Mouse (Mus musculus) lung, postnatal 0 days (tissue): Measurements from ENCODE around the gene Ddx10. TPM values are rescaled to one million over a fixed set of nuclear protein-coding genes. Genes with fewer than 3 reads are reported as not detected.
A peak's percentile ranks its signal among the peaks of the same experiment; 100 is the strongest.

ENCODE experiments used
- ATAC-seq: fragments of 200-750 bp; cut with Nextera tagmentation; 2 replicates; pipeline ENCODE4 v1.8.0; 2017; ENCODE audit warnings: moderate library complexity
- DNase-seq: peaks from one replicate; pipeline ENCODE4 v3.0.0-alpha.2; 2016; ENCODE audit warnings: low spot score
- H3K27ac ChIP-seq: fragments of 300-500 bp; sonication (generic); 2 replicates; pipeline ENCODE4 v1.5.1; 2014; ENCODE audit warnings: antibody characterized with exemption, mild to moderate bottlenecking, low read length, mixed read lengths
- H3K27me3 ChIP-seq: fragments of 300-500 bp; sonication (generic); replicated peaks from 2 replicates; pipeline ENCODE4 v1.6.1; 2014; ENCODE audit warnings: low read length, mixed read lengths; ENCODE audit not compliant: insufficient read depth
- H3K36me3 ChIP-seq: fragments of 300-500 bp; sonication (generic); 2 replicates; pipeline ENCODE4 v1.6.1; 2014; ENCODE audit warnings: low read length, mixed read lengths; ENCODE audit not compliant: insufficient read depth
- H3K4me1 ChIP-seq: fragments of 300-500 bp; sonication (generic); 2 replicates; pipeline ENCODE4 v1.6.1; 2014; ENCODE audit warnings: antibody characterized with exemption, low read depth, low read length, mixed read lengths; ENCODE audit not compliant: insufficient read depth
- H3K4me2 ChIP-seq: fragments of 300-500 bp; sonication (generic); replicated peaks from 2 replicates; pipeline ENCODE4 v1.6.1; 2014; ENCODE audit warnings: low read depth, mild to moderate bottlenecking, low read length, moderate library complexity, mixed read lengths
- H3K4me3 ChIP-seq: fragments of 300-500 bp; sonication (generic); 2 replicates; pipeline ENCODE4 v1.5.1; 2014; ENCODE audit warnings: low read depth, low read length
- H3K9ac ChIP-seq: fragments of 300-500 bp; sonication (generic); replicated peaks from 2 replicates; pipeline ENCODE4 v1.6.1; 2014; ENCODE audit warnings: low read depth, mild to moderate bottlenecking
- H3K9me3 ChIP-seq: fragments of 300-500 bp; sonication (generic); 2 replicates; pipeline ENCODE4 v1.6.1; 2016; ENCODE audit warnings: low read length, mixed read lengths
- CTCF ChIP-seq: IDR thresholded peaks from 2 replicates; pipeline ENCODE4 v1.5.1; 2016; ENCODE audit warnings: antibody characterized with exemption, mild to moderate bottlenecking
- EP300 ChIP-seq: IDR thresholded peaks from 2 replicates; pipeline ENCODE4 v1.6.1; 2016; ENCODE audit warnings: antibody characterized with exemption, mild to moderate bottlenecking, control low read depth
- WGBS: fragments of 180-500 bp; shearing (Covaris S2); extraction: QIAGEN DNeasy Blood & Tissue Kit; methylation state at CpG from one replicate; pipeline ENCODE4 v1.1.7; 2014; 5-methylcytosine and 5-hydroxymethylcytosine counted together
- polyA plus RNA-seq: library from polyadenylated mRNA; unstranded; fragments of >200 nt; fragmentation: Nextera tagmentation; extraction: Ambion mirVana; gene quantifications from 2 replicates; pipeline ENCODE4 v1.2.1, GENCODE M21; 2015

Ddx10 gene
- 14.2 and 16.5 TPM in 2 replicates for polyA plus RNA-seq

DNA sequence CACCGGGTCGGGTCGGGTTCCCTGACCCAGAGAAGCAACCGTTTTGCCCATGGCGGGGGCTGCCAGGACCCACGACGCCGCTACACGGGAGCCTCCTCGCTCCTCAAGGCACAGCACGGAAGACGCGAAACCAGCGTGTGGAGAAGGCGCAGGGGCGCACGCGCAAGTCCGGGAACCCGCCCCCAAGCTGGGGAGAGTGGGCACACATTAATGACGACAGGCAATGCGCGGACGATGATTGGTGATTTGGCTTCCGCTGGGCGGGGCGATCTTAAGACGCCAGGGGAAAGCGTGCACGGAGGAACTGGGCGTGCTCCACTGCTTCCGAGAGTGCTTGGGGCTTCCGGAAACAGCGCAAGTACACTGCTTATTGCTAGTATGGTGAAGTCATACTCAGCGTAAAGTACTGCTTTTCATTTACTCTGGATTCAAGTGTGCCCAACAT lies at the start of gene Ddx10:
Gene Ddx10 (minus strand): TSS at position 101 of the 445 bp plus-strand sequence.
- Histone ChIP-seq H3K4me3 (peak within 1 kb of the TSS; percentile 87), H3K9me3 (no peaks in the 10 kb centered on the region), H3K4me2 (peak within 1 kb of the TSS; percentile 97), H3K27me3 (no peaks in the 10 kb centered on the region), H3K27ac (peak within 1 kb of the TSS; percentile 51), H3K36me3 (no peaks in the 10 kb centered on the region), H3K4me1 (peaks cover 6% of the 10 kb centered on the region; the same call in 1 of the 2 replicates), H3K9ac (peak within 1 kb of the TSS; percentile 66)
- TF ChIP-seq CTCF (no peak), EP300 (no peak)
- WGBS, result 0% methylated on average over 35 of the region's 35 CpGs
- ATAC-seq, result peak; percentile 100
- DNase-seq, result peak; percentile 99

GRCm38 (mm10) chr9:53292833-53293232 lies 45.0 kb upstream of the Ddx10 start:
- Histone ChIP-seq H3K36me3 (no peaks in the 10 kb centered on the region), H3K9ac (no peak overlapping the region), H3K27ac (no peak overlapping the region), H3K4me3 (no peak overlapping the region), H3K4me2 (no peak overlapping the region), H3K9me3 (no peaks in the 10 kb centered on the region), H3K4me1 (no peaks in the 10 kb centered on the region), H3K27me3 (no peaks in the 10 kb centered on the region)
- DNase-seq (no peak), ATAC-seq (no peak)
- no peak for TF ChIP-seq EP300
- TF ChIP-seq CTCF, result no peak

DNA sequence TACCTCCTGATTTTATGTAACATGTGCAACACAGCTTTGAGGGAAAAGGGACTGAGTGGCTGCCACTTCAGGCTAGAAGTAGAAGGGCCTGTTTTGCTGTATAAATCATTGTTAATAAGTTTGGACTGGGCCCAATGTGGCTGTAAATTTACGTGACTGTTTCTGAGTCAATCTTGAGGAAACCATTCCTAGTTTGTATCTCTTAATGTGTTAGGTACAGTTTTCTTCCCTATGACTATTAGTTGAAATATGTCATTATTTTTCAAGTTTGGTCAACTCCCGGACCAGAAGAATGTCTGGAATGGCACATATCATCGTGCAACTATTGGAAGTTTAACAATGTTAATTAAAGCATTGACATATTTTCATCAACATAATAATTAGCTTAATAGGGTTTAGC lies 42.2 kb upstream of the Ddx10 start:
- Histone ChIP-seq H3K9ac (no peak overlapping the region), H3K27me3 (no peaks in the 10 kb centered on the region), H3K4me3 (no peak overlapping the region), H3K9me3 (no peaks in the 10 kb centered on the region), H3K4me1 (no peaks in the 10 kb centered on the region), H3K36me3 (no peaks in the 10 kb centered on the region), H3K4me2 (no peak overlapping the region), H3K27ac (no peak overlapping the region)
- TF ChIP-seq CTCF (no peak), EP300 (no peak)
- 41% methylated on average over 3 of the region's 3 CpGs for WGBS
- ATAC-seq, result no peak
- DNase-seq, result peak; percentile 16

GRCm38 (mm10) chr9:53286793-53287192 lies 38.9 kb upstream of the Ddx10 start:
- no peak for TF ChIP-seq EP300
- no peak for TF ChIP-seq CTCF
- WGBS, result 75% methylated on average over 6 of the region's 6 CpGs

DNA sequence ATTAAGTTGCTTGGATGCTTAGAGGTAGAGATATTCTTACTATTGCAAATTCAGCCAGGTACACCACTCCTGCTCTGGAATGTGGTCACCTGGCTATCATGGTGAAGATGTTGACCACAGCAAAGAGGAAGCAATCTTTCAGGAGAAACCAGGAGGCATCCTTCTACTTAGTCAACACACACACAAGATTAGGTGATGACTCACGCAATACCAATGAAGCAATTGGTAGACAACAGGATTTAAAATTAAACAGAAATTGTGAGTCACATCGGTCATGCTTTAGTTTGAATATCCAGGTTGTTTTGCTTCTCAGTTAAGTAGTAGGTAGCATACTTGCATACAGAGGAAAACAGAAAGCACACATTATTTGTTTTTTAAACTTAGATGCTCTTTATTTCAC lies 31.1 kb upstream of the Ddx10 start:
- no peak for DNase-seq

More at GRCm38 (mm10) chr9:53286793-53287192, 38.9 kb upstream of the Ddx10 start:
- H3K27ac ChIP-seq, result no peak overlapping the region
- no peaks in the 10 kb centered on the region for H3K4me1 ChIP-seq
- H3K9me3 ChIP-seq, result no peaks in the 10 kb centered on the region
- H3K27me3 ChIP-seq, result no peaks in the 10 kb centered on the region
- no peak overlapping the region for H3K4me3 ChIP-seq
- H3K36me3 ChIP-seq, result no peaks in the 10 kb centered on the region
- no peak overlapping the region for H3K9ac ChIP-seq
- H3K4me2 ChIP-seq, result no peak overlapping the region
- DNase-seq (no peak), ATAC-seq (no peak)

GRCm38 (mm10) chr9:53276381-53276780 lies 28.5 kb upstream of the Ddx10 start:
- 72% methylated on average over 1 of the region's 1 CpGs for WGBS
- Histone ChIP-seq H3K9me3 (no peaks in the 10 kb centered on the region), H3K27me3 (no peaks in the 10 kb centered on the region)

More for the DNA sequence above, 31.1 kb upstream of the Ddx10 start:
- H3K36me3 ChIP-seq, result no peaks in the 10 kb centered on the region
- TF ChIP-seq EP300 (no peak), CTCF (no peak)
- 83% methylated on average over 2 of the region's 2 CpGs for WGBS
- no peak overlapping the region for H3K27ac ChIP-seq
- no peaks in the 10 kb centered on the region for H3K27me3 ChIP-seq
- no peak overlapping the region for H3K9ac ChIP-seq
- ATAC-seq, result no peak
- H3K9me3 ChIP-seq, result no peaks in the 10 kb centered on the region
- H3K4me3 ChIP-seq, result no peak overlapping the region
- no peaks in the 10 kb centered on the region for H3K4me1 ChIP-seq
- H3K4me2 ChIP-seq, result no peak overlapping the region

GRCm38 (mm10) chr9:53272714-53273113 lies 24.9 kb upstream of the Ddx10 start:
- DNase-seq (no peak), ATAC-seq (no peak)
- H3K9ac ChIP-seq, result no peak overlapping the region
- no peaks in the 10 kb centered on the region for H3K27me3 ChIP-seq
- 83% methylated on average over 4 of the region's 4 CpGs for WGBS
- H3K4me3 ChIP-seq, result no peak overlapping the region
- no peaks in the 10 kb centered on the region for H3K36me3 ChIP-seq
- peaks cover 6% of the 10 kb centered on the region; the same call in 1 of the 2 replicates for H3K4me1 ChIP-seq
- H3K27ac ChIP-seq, result no peak overlapping the region
- TF ChIP-seq EP300, result no peak
- TF ChIP-seq CTCF, result no peak
- H3K4me2 ChIP-seq, result no peak overlapping the region
- H3K9me3 ChIP-seq, result no peaks in the 10 kb centered on the region

More at GRCm38 (mm10) chr9:53276381-53276780, 28.5 kb upstream of the Ddx10 start:
- Histone ChIP-seq H3K4me1 (peaks cover 6% of the 10 kb centered on the region; the same call in 1 of the 2 replicates), H3K9ac (no peak overlapping the region), H3K4me3 (no peak overlapping the region), H3K36me3 (no peaks in the 10 kb centered on the region), H3K27ac (no peak overlapping the region), H3K4me2 (no peak overlapping the region)
- no peak for DNase-seq
- TF ChIP-seq EP300 (no peak), CTCF (no peak)
- ATAC-seq, result no peak
